Mouse (Mus musculus) adrenal gland, adult 8-10 months (tissue): Measurements from ENCODE around the gene Itga5. TPM values are rescaled to one million over a fixed set of nuclear protein-coding genes. Genes with fewer than 3 reads are reported as not detected.
A peak's percentile ranks its signal among the peaks of the same experiment; 100 is the strongest.

Experiments
- DNase-seq: peaks from one replicate; pipeline ENCODE4 v3.0.0; 2022
- total RNA-seq, 4 experiments: library from RNA; stranded (reverse); gene quantifications; 2 replicates each; pipeline ENCODE4 v1.2.4; 2022

The Itga5 gene
- total RNA-seq, 4 experiments from 2014 or later = 29.5 to 36.7 (median 34.0) TPM

DNA sequence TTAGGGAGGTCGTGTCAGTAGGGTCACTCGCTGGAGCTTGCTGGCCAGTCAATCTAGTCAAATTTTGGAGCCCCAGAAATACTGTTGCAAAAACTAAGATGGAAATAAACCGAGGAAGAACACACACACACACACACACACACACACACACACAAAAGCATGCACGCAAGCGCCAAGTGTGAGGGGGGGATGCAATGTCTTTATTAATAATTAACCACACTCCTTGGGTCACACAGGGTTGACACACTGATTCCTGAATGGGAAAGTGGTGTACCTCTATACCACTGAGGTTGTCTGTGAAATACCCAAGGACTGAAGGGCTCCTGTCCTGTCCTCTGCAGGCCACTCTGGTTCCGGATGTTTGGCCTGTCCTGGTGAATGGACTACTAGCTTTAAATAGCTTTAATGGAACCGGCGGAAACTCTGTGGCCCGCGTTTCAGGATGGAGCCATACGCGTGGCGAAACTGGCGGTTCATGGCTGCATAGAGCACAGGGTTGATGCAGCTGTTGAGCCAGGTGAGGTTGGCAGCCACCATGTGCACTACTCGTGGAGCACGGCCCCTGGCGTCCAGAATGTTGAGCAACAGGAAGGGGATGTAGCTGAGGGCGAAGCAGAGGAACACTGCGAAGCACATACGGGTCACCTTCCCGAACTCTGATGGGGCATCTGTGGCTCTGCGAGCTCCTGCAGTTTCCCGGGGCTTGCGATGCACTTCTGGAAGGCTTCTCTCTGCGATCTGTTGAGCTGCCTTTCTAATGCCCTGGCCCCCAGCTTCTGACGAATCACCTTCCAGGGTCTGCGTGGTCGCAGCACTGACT is 58.3 kb downstream of the Itga5 start:
- DNase-seq = no peak

DNA sequence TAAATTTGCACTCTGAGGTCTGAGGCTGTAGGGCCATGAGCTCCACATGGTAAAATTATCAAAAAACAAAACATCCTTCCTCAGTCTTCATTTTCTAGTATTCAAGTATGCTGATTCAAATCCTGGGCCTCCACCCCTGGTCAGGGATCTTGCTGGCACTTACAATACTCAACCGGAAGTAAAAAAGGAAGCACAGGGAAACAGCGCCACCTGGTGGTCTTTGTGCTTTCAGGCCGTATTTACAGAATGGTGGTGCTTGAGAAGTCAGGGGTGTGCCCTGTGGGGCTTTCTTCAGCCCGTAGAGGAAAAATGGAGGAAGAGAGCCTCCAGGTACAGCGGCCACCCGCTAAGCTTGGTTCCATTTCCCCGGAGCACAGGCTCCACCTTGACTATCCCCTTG is 59.4 kb downstream of the Itga5 start:
- peak; percentile 88 for DNase-seq

DNA sequence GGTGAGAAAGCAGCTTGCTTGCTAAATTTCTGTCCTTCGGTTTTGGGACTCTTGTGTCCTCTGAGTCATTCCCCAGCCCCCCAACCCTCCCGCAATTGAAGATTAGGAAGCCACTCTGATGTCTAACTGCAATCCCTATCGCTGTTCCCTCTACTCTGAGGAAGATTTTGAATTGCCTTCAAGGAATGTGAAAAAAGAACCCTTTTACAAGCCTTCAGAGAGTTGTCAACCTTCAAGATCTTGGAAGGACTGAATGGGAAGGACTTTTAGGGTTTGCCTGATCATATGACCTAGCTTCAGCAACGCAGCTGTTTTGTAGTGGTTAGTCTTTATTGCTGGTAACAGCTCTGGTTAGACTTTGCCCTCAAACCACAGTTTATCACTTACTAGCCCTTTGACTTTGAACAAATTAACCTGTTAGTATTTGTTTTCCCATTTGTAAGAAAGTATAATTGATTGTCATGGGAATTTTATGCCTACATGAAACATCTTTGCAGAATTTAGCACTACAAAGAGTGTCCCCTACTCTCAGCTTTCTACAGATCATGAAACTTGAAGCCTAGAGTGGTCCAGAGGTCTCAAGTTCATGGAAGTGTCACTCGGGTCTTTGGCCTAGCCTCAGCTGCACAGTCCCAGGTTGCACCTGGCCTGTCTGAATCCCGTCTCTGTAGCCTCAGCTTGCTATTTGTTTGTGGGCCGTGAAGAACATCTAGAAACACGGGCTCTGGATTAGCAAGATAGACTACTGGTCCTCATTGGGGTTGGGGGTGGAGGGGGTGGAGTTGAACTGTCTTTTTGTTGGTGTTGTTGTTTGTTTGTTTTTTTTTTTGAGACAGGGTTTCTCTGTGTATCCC is 60.5 kb downstream of the Itga5 start:
- DNase-seq = no peak

DNA sequence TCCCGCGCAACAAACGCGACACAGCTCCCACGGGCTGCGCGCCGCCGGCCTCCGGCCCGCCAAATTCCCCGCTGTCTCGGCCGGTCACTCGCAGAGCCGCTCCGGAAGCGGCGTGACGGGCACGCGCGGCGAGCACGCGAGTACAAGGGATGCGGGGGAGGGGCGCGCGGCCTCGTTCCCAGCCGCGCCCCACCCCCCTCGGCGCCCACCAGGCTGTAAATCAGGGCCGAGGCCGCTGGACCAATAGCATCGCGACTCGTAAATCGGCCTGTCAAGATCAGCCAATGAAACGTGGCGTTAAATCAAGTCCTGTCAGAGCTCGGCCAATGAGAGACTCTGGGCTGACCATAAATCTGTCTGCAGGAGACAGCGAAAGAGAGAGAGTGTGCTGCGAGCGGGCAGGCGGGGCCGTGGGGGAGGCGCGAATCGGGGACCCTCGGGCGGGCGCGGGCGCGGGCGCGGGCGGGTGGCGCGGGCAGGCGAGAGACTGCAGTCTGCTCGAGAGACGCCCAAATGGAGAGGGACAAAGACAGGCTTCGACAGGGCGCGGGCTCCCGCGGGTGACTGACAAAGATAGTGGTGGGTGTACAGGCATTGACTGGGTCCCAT is 61.4 kb downstream of the Itga5 start:
- peak; percentile 95 for DNase-seq

DNA sequence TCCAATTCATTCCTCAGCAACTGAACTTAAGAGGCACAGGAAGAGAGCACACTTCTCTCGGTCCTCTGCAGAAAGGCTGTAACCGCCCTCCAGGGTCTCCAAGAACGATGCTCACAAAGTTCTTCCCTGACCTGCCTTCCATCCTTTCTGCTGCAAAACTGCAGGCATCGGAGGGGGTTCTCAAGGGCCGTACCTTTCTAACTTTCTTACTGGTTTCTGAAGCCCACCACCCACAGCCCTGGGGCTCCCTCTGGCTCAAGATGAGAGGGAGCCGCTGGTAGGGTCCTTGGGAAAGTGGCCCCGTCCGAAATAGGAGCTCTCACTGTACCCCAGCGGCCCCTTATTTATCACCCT is 62.0 kb downstream of the Itga5 start:
- no peak for DNase-seq

DNA sequence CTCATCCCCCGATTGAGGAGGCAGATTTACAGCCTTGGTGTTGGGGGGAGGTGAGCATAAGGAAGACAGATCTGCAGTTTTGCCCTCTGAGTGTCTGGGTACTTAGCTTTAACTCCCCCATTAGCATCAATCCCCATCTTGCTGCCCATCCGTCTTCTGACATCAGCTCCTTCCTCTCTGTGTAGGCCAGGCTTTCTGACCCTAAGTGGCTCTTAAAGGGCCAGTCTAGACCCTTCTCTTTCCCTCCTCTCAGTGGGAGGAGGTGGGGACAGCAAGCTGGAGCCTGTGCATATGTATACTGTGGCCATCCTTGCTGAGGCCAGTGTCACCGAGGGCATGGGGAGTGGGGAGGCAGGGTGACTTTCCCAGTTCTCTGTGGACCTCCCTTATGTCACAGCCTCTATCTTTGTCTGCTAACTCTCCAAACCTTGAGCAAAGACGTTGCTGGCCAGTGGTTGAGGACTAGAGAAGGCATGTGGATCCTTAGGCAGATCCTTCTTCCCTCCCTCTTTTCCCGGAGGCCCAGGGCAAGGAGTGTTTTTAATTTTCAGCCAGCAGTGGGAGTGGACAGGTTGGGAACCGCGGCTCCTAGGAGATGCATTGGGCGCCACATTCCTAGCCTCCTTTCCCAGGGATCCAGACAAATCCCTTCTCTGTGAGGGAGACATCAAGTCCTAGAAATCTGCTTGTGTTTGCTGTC is 62.5 kb downstream of the Itga5 start:
- DNase-seq = no peak

DNA sequence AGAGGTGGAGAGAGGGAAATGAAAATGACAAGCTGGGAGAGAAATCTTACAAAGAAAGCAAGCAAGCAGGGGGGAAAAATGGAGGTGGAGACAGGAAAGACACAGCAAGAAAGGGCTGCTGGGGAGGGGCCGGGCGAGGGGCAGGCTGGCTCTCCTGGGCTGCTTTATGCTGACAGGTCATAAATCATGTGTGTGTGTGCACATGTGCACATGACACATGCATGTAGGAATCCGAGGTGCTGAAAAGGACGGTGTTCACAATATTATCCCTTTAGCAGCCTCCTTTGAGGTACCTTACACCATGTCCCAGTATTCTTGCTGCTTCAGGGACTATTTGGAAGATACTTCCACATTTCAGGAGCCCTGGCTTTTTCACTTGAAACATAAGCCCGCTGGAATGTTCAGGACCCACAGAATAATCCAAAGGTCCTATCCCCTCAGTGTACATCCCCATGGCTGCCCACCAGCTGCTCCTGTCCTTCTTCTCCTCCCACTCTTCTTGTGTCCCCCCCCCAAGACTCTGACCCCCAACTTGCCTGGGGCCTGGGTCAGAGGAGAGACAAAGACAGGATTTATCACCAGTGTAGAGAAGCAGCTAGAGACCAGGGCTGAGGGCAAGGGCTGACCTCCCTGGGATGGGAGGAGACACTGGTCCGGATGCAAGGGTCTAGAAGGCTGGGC is 64.1 kb downstream of the Itga5 start:
- no peak for DNase-seq

DNA sequence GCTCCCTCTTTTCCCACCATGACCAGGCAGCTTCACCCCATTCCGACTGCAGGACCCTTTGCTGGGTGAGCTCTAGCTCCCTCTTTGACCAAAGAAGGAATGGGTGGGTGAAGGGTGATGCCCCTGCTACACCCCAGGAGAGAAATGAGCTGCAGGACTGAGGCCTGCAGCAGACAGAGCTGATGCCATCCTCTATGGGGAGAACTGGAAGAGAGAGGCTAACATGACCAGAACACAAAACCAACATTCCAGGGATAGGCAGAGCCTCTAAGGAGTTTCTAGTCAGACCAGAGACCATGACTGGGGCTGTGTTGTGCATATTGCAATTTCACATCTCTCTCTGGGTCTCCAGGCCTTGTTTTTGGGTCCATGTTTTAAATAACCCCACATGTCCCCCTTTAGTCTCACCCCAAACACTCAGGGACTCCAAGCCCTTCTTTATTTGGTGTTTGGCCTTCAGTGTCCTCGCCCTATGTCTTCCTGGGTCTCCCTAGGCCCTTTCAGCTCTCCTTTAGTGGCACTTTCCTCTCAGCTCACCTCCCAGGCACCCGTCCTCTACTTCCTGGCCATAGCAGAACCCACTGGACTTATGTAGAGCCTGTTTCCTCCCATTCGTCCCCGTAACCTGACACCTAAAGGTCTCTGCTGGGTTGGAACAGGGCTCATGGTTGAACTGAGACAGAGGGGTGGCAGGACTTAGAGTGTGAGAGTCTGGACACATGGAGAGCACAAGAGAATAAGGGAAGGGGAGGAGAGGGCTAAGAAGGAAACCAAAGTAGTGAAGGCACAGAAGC is 64.8 kb downstream of the Itga5 start:
- DNase-seq = no peak

DNA sequence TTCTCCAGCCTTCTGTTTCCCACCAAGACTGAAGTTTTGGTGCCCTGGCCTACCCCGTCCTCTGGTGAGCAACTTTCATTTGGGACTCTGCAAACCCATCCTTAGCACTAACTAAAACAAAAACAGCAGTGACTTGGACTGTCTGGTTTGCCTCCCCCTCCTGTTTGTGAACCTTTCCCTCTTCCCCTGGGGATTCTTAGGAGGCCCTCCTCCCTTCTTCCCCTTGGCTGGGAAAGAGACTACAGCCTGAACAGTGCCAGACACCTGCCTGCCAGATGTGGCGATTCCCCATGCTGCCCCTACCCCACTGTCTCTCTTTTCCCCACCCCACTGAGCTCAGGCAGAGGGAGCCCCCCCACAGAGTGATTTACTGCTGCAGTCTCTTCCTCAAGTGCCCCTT is 65.5 kb downstream of the Itga5 start:
- no peak for DNase-seq

DNA sequence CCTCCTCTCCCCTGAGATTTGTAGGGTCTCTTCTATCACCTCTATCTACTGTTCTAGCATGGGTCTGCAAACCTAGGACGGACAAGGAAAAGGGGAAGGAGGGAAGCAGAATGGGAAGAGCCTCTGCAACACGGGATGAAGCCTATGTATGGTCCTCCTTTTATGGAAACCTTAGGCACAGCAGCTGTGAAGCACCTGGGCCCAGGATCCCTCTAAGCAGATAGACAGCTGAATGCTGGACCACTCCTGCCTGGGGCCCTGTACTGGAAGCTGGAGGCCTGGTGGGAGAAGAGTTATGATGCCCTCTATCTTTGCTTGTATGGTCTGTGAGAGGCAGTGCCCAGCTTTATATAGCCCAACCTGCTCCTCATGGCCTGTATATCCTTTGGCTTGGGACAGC is 66.0 kb downstream of the Itga5 start:
- DNase-seq = no peak

DNA sequence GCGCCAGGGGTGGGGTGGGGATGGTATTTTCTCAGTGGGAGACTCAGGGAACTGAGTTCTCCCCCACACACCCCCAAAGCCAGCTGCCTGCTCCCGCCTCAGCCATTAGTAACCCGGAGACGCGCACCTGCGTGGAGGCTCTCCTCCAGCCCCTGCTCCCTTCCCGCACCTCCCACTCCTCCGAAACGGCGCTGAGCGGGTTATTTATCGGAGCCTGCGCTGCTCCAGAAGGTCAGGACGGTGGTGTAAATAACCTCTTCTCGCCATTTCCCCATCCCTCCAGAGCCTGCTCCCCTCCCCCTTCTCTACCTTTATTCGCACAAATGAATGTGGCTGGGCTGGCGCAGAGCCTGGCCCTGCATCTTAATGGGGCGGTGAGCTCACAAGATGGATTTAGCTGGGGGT is 66.5 kb downstream of the Itga5 start:
- no peak for DNase-seq

DNA sequence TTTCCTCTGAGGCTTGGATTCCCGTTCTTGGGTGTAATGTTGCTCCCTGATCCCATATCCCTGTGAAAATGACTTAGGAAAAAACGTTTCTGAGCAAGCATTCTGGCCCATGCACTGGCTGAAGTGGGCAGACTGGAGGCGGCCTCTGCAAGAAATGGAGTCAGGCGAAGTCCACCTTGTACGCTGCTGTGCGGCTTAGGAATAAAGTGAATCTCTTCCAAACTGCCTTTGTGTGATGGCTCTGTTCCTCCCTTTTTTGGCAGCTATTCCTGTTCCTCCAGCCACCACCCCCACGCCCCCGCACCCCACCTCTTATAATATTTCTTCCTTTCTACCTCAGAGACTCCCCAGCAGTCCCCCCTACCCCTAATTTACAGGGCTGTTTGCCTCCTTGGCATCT is 66.9 kb downstream of the Itga5 start:
- DNase-seq = no peak

DNA sequence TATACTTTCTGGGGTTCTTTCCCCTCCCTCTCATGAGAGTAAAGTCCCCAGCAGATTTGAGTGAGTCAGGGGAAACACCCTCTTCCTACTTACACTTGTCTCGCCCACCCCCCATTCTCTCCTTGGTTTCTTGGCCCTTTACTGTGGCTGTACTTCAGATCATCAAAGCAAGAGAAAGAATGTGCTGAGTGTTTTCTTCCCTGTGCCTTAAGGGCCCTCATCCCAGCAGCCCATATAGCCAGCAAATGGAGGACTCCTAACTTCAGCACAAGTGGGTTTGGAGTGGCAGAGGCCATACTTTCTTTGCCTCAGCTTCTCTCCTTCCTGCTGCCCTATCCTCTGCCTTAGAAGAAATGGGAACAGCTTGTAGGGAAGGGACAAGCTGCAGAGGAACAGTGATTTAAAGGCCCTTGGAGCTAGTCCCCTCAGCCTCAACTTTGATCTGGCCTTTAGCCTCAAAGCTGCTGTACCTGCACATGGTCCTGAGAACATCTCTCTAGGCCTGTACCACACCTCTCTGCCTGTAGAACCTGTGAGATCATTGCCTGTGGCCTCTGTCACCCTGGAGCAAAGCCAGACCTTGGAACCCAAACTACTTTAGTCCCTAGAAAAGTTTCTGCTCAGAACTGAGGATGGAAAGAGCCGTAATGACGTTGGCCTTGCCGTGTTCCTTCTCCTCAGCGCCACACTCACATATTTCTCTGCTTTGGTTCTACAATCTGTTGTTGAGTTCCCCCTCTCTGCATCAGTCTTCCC is 67.5 kb downstream of the Itga5 start:
- no peak for DNase-seq

DNA sequence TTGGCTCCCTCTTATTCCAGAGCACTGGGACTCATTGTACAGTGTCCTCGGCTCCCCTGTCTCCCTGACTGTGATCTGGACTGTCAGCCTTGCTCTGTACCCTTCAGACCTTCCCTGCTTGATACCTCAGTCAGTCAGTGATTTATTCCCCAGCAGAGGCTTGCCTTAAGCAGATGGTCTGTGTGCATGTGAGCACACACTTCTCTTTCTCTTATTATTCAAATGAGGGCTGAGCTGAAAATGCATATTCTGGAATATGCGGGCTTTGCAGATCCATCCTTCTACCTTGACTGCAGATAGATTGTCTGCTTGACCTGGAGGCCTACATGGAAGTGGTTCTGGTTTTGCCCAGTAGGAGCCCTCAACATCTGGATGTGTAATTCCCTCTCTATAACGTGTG is 68.5 kb downstream of the Itga5 start:
- DNase-seq = no peak

DNA sequence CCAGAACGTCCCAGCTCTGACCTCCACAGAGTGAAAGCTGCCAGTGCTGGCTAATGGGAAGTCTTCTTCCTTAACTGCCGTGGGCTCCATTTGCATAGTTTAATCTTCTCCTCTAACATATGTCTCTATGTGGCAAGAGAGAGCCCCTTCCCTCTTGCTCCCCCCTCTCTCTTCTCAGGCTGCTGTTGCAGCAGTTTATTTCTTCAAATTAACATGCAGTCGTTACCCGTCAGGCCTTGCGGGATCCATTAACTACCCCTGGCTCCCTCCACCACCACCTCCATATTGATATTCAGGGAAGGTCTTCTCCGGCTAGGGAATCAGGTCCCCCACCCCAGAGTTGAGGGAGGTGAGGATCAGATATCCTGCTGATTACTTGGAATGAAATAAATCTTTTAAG is 69.2 kb downstream of the Itga5 start:
- DNase-seq = no peak

DNA sequence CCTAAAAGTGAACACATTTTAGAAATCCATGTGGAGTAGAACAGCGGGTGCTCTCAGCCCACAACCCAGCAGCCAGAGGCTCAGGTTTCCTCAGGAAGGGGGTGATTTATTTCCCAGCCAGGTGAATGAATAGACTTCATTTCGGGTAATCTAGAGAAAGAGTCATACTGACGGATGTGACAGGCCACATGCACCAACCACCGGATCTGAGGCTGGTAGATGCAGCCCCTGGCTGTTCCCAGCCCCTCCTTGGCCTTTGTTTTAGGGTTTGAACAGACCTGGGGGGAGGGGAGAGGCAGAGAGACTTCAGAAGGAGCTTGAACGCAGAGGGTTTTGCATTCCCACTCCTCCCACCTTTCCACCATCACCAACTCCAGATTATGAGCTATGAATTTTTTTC is 70.7 kb downstream of the Itga5 start:
- no peak for DNase-seq

DNA sequence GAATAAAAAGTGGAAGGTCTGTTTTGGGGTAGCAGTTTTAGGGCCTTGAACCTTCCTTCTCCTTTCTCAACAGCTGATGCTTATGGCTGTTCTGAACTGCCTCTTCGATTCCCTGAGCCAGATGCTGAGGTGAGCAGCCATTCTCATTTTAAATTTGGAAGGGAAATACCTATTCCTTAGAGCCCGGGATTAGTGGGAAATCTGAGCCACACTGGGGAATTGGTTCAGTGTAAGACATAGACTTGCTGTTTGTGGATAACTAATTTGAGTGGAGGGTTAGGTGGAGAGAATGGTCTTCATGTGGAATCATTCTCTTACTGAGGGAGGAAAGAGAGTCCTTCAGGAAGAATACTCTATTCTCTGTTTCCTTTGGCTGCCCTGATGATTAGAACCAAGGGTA is 71.9 kb downstream of the Itga5 start:
- DNase-seq = no peak
